Mouse (Mus musculus): ENCODE data around the gene Mapk8.

Mapk8 gene

GRCm38 (mm10) chr14:33380830-33381457 is 66.0 kb downstream of the Mapk8 start:
- no peak for DNase-seq

GRCm38 (mm10) chr14:33378723-33379122 is 68.2 kb downstream of the Mapk8 start:
- no peak for DNase-seq

- no peak for DNase-seq
Measured at GRCm38 (mm10) chr14:33377211-33377610, 69.7 kb downstream of the Mapk8 start.

- DNase-seq = no peak
Measured at GRCm38 (mm10) chr14:33374089-33374488, 72.9 kb downstream of the Mapk8 start.

GRCm38 (mm10) chr14:33373271-33373670 is 73.7 kb downstream of the Mapk8 start:
- DNase-seq = no peak

GRCm38 (mm10) chr14:33371248-33371647 is 75.7 kb downstream of the Mapk8 start:
- peak; percentile 66 to 72 for DNase-seq

- peak in 1 of 2 experiments; percentile 21 for DNase-seq
Measured at GRCm38 (mm10) chr14:33370056-33370455, 76.9 kb downstream of the Mapk8 start.

- DNase-seq = no peak
Measured at GRCm38 (mm10) chr14:33369375-33369774, 77.6 kb downstream of the Mapk8 start.

GRCm38 (mm10) chr14:33366891-33367777 is 79.8 kb downstream of the Mapk8 start:
- no peak for DNase-seq

- DNase-seq = no peak
Measured at GRCm38 (mm10) chr14:33364061-33364460, 82.9 kb downstream of the Mapk8 start.

GRCm38 (mm10) chr14:33363611-33364010 is 83.3 kb downstream of the Mapk8 start:
- DNase-seq = no peak

GRCm38 (mm10) chr14:33362807-33363206 is 84.2 kb downstream of the Mapk8 start:
- no peak for DNase-seq

- no peak for DNase-seq
Measured at GRCm38 (mm10) chr14:33362122-33362521, 84.8 kb downstream of the Mapk8 start.

GRCm38 (mm10) chr14:33361546-33361945 is 85.4 kb downstream of the Mapk8 start:
- DNase-seq = no peak

GRCm38 (mm10) chr14:33358891-33359290 is 88.1 kb downstream of the Mapk8 start:
- DNase-seq = no peak

- no peak for DNase-seq
Measured at GRCm38 (mm10) chr14:33357600-33358368, 89.2 kb downstream of the Mapk8 start.

- DNase-seq = no peak
Measured at GRCm38 (mm10) chr14:33355276-33355675, 91.7 kb downstream of the Mapk8 start.

GRCm38 (mm10) chr14:33352890-33353289 is 94.1 kb downstream of the Mapk8 start:
- peak; percentile 61 to 78 for DNase-seq

GRCm38 (mm10) chr14:33351984-33352722 is 94.8 kb downstream of the Mapk8 start:
- peak; percentile 85 to 91 for DNase-seq

GRCm38 (mm10) chr14:33351019-33351418 is 95.9 kb downstream of the Mapk8 start:
- DNase-seq = peak; percentile 57 to 70

GRCm38 (mm10) chr14:33348146-33348545 is 98.8 kb downstream of the Mapk8 start:
- peak; percentile 57 to 70 for DNase-seq

GRCm38 (mm10) chr14:33347738-33348137 is 99.2 kb downstream of the Mapk8 start:
- peak; percentile 79 to 85 for DNase-seq

Data from lung, adult 18-20 months (tissue).